Mouse (Mus musculus) c-Kit-positive CD71-negative TER-119-negative erythroid progenitor cells, embryonic 14.5 days (primary cell): Measurements from ENCODE around the gene Nlrp9a.
"Not testable (repeated sequence)": the region's sequence is repeated elsewhere in the genome, so short reads cannot be mapped to it uniquely, and the experiment has no call there.

ENCODE experiments used
- DNase-seq: peaks from one replicate; pipeline ENCODE4 v3.0.0-alpha.2; 2013; ENCODE audit warnings: low read depth

The Nlrp9a gene

DNA sequence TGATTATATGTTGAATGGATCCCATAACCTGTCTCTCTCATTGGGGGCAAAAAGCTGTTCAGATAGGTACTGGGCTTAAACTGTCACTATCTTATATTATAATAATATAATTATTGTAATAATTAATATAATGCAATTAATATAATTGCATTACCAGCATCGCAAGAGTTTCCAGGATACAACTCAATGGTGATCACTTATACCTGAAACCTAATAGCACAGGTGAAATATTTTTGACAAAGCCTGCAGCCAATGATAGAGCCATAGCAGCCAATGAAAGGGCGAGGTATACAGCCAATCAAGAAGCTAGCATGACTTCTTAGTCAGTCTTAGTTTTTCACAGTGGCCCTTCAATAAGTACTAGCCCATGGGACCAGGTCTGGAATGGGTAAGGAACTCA is at the start of gene Nlrp9a:
TSS of gene Nlrp9a (plus strand) at position 301 of the 400 bp plus-strand sequence.
- DNase-seq = not testable (repeated sequence)

DNA sequence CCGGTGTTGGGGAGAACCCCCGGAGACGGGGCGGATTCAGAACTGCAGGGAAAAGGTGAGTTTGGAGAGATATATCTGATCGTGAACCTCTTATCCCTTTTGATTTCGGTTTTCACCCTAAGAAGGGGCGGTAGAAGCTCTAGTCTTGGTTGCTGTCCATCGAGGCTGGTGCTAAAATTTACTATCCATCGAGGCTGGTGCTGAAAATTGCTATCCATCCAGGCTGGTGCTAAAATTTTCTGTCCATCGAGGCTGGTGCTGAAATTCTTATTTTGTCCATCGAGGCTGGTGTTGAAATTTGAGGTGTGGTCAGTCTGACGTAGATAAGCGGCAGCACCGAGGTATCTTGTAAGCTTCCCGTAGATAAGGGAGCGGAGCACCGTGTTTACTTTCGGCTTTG is 45.3 kb upstream of the Nlrp9a start:
- DNase-seq = not testable (repeated sequence)

DNA sequence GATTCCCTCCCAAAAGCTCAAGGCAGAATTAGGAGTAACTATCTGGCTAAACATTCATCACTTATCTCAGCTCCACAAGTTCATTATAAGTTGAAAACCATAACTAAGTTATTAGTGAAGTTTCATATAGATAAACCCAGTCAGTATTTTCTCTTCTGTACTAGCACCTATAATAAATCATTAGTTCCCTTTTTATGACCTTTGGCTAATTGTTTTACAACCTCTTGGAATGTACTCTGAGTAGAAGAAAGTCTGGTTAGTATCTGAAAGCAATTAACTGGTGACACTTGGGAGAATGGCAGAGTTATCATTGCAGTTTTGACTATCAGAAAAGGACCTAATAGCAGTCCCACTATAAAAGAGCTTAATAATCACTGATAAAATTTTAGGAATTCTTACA is 54.3 kb downstream of the Nlrp9a start:
- DNase-seq = no peak

DNA sequence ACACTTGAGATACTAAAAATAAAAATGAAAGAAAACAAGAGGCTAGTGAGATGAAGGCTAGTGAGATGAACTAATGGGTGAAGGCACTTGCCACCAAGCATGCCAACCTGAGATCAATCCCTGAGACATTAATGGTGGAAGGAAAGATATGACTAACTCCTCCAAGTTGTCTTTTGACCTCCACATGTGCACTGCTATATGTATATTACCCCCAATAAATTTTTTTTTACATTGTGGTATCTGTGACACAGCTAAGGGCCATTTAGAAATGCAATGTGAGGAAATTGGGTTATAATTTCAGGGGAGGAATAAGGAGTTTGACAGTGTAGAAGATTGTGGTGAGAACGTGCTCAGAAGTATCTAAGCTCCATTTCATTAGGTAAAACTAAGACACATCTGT is 55.0 kb downstream of the Nlrp9a start:
- no peak for DNase-seq

DNA sequence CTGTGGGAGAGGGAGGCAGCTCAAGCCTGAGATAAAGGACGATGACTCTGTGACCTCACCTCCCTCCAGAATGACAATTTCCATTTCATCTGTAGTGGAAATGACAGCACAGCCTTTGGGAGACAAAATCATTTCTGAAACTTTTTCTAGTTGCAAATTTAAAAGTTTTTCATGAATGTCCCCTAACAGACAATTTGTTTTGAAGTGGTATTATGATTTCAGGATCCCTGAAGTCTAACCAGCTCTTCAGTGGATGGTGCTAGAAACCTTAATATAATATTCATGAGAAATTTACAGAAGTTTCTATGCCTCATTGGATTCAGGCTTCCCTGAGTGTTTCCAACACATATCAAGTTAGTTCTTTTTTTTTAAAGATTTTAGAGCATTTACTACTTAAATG is 83.5 kb downstream of the Nlrp9a start, which contains the start of gene Vmn1r185:
TSS of gene Vmn1r185 (minus strand) at position 101 of the 400 bp plus-strand sequence.
- DNase-seq = not testable (repeated sequence)
